33 mouse cellular contexts compared by ENCODE assay signal in genomic region chr10:52295934-52296333, GRCm38 (mm10).
DNase-seq lines count a peak whose midpoint lies in the region; ATAC-seq and TF ChIP-seq lines count a peak whose summit lies in the region.
"Had no signal": no experiment of that assay in that cellular context is flagged by ENCODE, and none has a peak within 500 bp of the region (broad histone marks: within the 10 kb centered on the region; RNA-seq: fewer than 3 reads in every experiment).

No protein-coding gene starts in this region.

- no peak overlapping the region for H3K9ac ChIP-seq in forebrain, embryonic 14.5 days (ENCODE audit: low read length)
- no peak overlapping the region for H3K9ac ChIP-seq in forebrain, embryonic 12.5 days
- H3K9ac ChIP-seq: embryonic facial prominence, embryonic 13.5 days; heart, embryonic 13.5 days; hindbrain, embryonic 13.5 days; intestine, embryonic 15.5 days; kidney, embryonic 15.5 days had no signal

- H3K4me3 ChIP-seq in forebrain, embryonic 14.5 days (ENCODE audit: low read depth, low read length), result no peak overlapping the region
- no peak overlapping the region for H3K4me3 ChIP-seq in forebrain, embryonic 12.5 days (replicated peaks)
- H3K4me3 ChIP-seq: embryonic facial prominence, embryonic 10.5 days; embryonic facial prominence, embryonic 13.5 days; erythroblast, embryonic 14.5 days; gastrocnemius, adult 2 months; heart, embryonic 10.5 days; heart, embryonic 13.5 days; hindbrain, embryonic 10.5 days; hindbrain, embryonic 13.5 days; intestine, embryonic 15.5 days; kidney, embryonic 15.5 days had no signal

- ATAC-seq in forebrain, embryonic 14.5 days, result 0 out of 2 replicates have a peak, but pooled peaks have one; percentile 20
- ATAC-seq in forebrain, embryonic 12.5 days (ENCODE audit: low FRiP score), result no peak
- ATAC-seq: hindbrain, embryonic 16.5 days; intestine, embryonic 15.5 days had no signal

- H3K4me1 ChIP-seq in forebrain, embryonic 14.5 days (ENCODE audit: control insufficient read depth, insufficient read depth, low read length), result peaks cover 3% of the 10 kb centered on the region; the same call in 1 of the 2 replicates
- no peaks in the 10 kb centered on the region for H3K4me1 ChIP-seq in forebrain, embryonic 12.5 days
- H3K4me1 ChIP-seq: embryonic facial prominence, embryonic 13.5 days; intestine, embryonic 15.5 days had no signal

- no peak for TF ChIP-seq POLR2A in brain, embryonic 14.5 days (IDR thresholded peaks at IDR 0.05; ENCODE audit: borderline replicate concordance, extremely low read depth, insufficient read depth, insufficient read length, poor library complexity, severe bottlenecking)

- no peaks in the 10 kb centered on the region for H3K9me3 ChIP-seq in forebrain, embryonic 14.5 days (replicated peaks; ENCODE audit: control insufficient read depth, low read length)
- H3K9me3 ChIP-seq in forebrain, embryonic 12.5 days, result no peaks in the 10 kb centered on the region
- H3K9me3 ChIP-seq: embryonic facial prominence, embryonic 10.5 days; embryonic facial prominence, embryonic 13.5 days; heart, embryonic 10.5 days; heart, embryonic 13.5 days; hindbrain, embryonic 10.5 days; hindbrain, embryonic 13.5 days; intestine, embryonic 15.5 days; kidney, embryonic 15.5 days had no signal

- H3K4me2 ChIP-seq in forebrain, embryonic 14.5 days (ENCODE audit: low read length), result no peak overlapping the region
- no peak overlapping the region for H3K4me2 ChIP-seq in forebrain, embryonic 12.5 days
- H3K4me2 ChIP-seq: embryonic facial prominence, embryonic 13.5 days; heart, embryonic 13.5 days; hindbrain, embryonic 13.5 days; intestine, embryonic 15.5 days; kidney, embryonic 15.5 days had no signal

- peak; percentile 39 for DNase-seq in forebrain, embryonic 14.5 days (ENCODE audit: low spot score)
- peak; percentile 37 for DNase-seq in heart, adult 11 months
- DNase-seq in heart, postnatal 36 days, result no peak
- peak; percentile 64 for DNase-seq in ES-CJ7 (ENCODE audit: low read depth, low spot score)
- peak; percentile 53 for DNase-seq in brain, embryonic 14.5 days (ENCODE audit: low read depth)
- DNase-seq in left cerebral cortex, adult 11 months (ENCODE audit: low spot score), result no peak
- no peak for DNase-seq in kidney, postnatal 14 days
- DNase-seq: adrenal gland, adult 2 months; adrenal gland, postnatal 14 days; B cell, adult 2 months; cerebellum, adult 11 months; cerebellum, adult 2 months; cerebellum, adult 9-11 months; cerebellum, postnatal 25 days; embryo, embryonic 11 days; gastrocnemius, adult 2 months; gastrocnemius, postnatal 14 days; heart, adult 18-20 months; heart, postnatal 14 days; kidney, adult 11 months; kidney, adult 8-10 months had no signal

- H3K27me3 ChIP-seq in forebrain, embryonic 14.5 days (replicated peaks; ENCODE audit: control insufficient read depth, insufficient read depth, low read length), result no peaks in the 10 kb centered on the region
- H3K27me3 ChIP-seq in forebrain, embryonic 12.5 days, result no peaks in the 10 kb centered on the region
- H3K27me3 ChIP-seq: CH12.LX; embryonic facial prominence, embryonic 13.5 days; heart, embryonic 13.5 days; hindbrain, embryonic 13.5 days; intestine, embryonic 15.5 days; kidney, embryonic 15.5 days had no signal

- H3K27ac ChIP-seq in forebrain, embryonic 14.5 days (ENCODE audit: low read depth, low read length), result no peak overlapping the region
- no peak overlapping the region for H3K27ac ChIP-seq in forebrain, embryonic 12.5 days
- H3K27ac ChIP-seq: embryonic facial prominence, embryonic 10.5 days; embryonic facial prominence, embryonic 13.5 days; gastrocnemius, adult 2 months; heart, embryonic 10.5 days; heart, embryonic 13.5 days; hindbrain, embryonic 10.5 days; hindbrain, embryonic 13.5 days; intestine, embryonic 15.5 days; kidney, embryonic 15.5 days had no signal

- intact Hi-C loops in heart, postnatal 36 days (cut with DNase I), result loop anchor here (2.0 kb wide), 2 partner anchors 13 to 21 kb away; no protein-coding TSS in a partner anchor

- no peak for TF ChIP-seq CTCF in brain, embryonic 14.5 days (IDR thresholded peaks at IDR 0.05; ENCODE audit: borderline replicate concordance, extremely low read depth, insufficient read depth, insufficient read length)

- no peaks in the 10 kb centered on the region for H3K36me3 ChIP-seq in forebrain, embryonic 14.5 days (ENCODE audit: control insufficient read depth, insufficient read depth, low read length)
- H3K36me3 ChIP-seq in forebrain, embryonic 12.5 days (replicated peaks), result no peaks in the 10 kb centered on the region
- H3K36me3 ChIP-seq: embryonic facial prominence, embryonic 13.5 days; hindbrain, embryonic 10.5 days; hindbrain, embryonic 13.5 days; intestine, embryonic 15.5 days had no signal

- 21% methylated on average over 2 of the region's 2 CpGs for WGBS in forebrain, embryonic 14.5 days
- WGBS in forebrain, embryonic 12.5 days, result 54% methylated on average over 2 of the region's 2 CpGs

Comparison
In these comparisons a context has a peak if more than half of its experiments do, and no peak if none do; other contexts are left out.
1. DNase-seq: peak in forebrain, embryonic 14.5 days (single experiment), heart, adult 11 months (single experiment), ES-CJ7 (single experiment) and brain, embryonic 14.5 days (single experiment); none in heart, postnatal 36 days (0 of 2), left cerebral cortex, adult 11 months (single experiment) and kidney, postnatal 14 days (single experiment).